Mouse (Mus musculus) kidney, postnatal 25 days (tissue): ENCODE measurements around the gene Rrp1.
"Not testable (repeated sequence)": the region's sequence is repeated elsewhere in the genome, so short reads cannot be mapped to it uniquely, and the experiment has no call there.

Source experiments
- DNase-seq, 2 experiments: peaks; one replicate each; pipeline ENCODE4 v3.0.0; 2021; ENCODE audit warnings: mixed read lengths in 2 of 2

Gene Rrp1

GRCm38 (mm10) chr10:78372681-78373668, 39.9 kb downstream of the Rrp1 start:
- DNase-seq: no peak

GRCm38 (mm10) chr10:78371746-78372145, 41.1 kb downstream of the Rrp1 start:
- DNase-seq: no peak

DNA sequence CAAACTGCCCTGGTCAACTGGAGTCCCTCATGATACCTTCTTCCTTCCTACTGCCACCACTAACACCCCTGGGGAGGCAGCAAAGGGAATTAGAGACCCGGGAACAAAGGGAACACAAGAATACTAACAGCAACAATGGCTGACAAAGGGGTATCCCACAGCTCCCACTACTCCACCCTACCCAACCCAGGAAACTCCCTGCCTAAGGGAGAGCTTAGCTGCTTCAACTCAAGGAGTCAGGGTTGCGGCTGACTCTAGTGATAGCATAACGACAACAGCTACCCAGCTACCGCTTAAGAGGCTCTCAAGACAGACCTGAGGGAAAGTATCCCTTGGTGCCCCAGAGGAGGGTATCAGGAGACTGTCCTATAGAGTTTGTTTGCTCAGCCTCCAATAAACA, 45.3 kb downstream of the Rrp1 start:
- no peak for DNase-seq

- no peak for DNase-seq
Observed at GRCm38 (mm10) chr10:78366851-78367312, 46.0 kb downstream of the Rrp1 start.

- no peak for DNase-seq
Observed at GRCm38 (mm10) chr10:78366195-78366834, 46.5 kb downstream of the Rrp1 start.

DNA sequence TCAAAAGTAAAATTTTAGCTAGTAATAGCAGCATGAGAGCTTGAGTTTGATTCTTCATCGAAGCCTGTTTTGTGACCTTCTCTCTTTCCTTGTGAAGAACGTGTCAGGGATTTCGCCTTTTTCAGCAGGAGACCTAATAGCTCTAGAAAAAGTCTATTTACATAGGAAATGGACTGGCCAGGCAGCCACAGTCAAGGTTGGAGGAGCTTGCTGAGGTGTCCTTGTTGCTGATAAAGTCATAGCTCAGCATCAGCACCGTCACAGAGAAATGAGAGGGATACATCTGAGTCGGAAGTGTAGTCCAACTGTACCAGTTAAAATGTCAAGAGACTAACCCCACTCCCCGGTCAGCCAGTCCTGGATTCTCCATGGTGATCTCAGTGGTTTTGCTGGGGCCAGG, 47.3 kb downstream of the Rrp1 start:
- no peak for DNase-seq

GRCm38 (mm10) chr10:78364106-78364505, 48.7 kb downstream of the Rrp1 start:
- DNase-seq: no peak

GRCm38 (mm10) chr10:78363366-78363765, 49.5 kb downstream of the Rrp1 start:
- no peak for DNase-seq

- no peak for DNase-seq
Observed at GRCm38 (mm10) chr10:78361951-78362350, 50.9 kb downstream of the Rrp1 start.

DNA sequence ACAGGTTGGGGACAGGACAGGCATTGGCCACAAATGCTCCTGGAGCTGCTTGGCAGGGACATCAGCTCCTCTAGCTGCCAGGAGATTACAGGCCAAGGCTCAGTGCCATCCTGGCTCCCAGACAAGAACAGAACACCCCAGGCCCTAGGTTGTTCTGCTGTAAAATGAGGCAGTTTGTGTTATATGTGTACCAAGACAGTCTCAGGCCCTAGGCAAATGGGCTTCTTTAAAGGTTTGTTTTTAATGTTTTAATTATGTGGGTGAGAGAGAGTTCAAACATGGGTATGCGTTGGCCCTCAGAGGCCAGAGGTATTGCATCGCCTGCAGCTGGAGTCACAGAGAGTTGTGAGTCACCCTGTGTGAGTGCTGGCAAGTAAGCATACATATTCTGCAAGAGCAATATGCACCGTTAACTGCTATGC, 52.5 kb downstream of the Rrp1 start:
- DNase-seq: no peak

GRCm38 (mm10) chr10:78358999-78359398, 53.8 kb downstream of the Rrp1 start:
- not testable (repeated sequence) for DNase-seq

DNA sequence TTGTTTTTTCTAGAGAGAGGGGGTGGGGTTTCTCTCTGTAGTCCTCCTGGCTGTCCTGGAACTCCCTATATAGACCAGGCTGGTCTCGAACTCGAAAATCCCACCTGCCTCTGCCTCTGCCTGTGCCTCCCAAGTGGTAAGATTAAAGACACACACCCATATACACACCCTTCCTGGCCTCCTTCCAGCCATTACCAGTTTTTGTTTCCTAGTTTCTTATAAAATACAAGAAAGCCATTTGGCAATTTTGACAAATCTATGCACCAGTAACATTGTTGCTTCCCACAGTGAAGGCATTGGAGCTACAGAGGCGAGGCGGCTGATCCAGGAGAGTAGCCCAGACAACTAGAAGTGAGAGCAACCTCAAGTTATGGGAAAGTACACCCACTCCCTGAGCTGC, 54.6 kb downstream of the Rrp1 start:
- peak in 1 of 2 experiments; percentile 22 for DNase-seq

- DNase-seq: peak; percentile 53 to 60
Observed at GRCm38 (mm10) chr10:78357742-78358141, 55.1 kb downstream of the Rrp1 start.

DNA sequence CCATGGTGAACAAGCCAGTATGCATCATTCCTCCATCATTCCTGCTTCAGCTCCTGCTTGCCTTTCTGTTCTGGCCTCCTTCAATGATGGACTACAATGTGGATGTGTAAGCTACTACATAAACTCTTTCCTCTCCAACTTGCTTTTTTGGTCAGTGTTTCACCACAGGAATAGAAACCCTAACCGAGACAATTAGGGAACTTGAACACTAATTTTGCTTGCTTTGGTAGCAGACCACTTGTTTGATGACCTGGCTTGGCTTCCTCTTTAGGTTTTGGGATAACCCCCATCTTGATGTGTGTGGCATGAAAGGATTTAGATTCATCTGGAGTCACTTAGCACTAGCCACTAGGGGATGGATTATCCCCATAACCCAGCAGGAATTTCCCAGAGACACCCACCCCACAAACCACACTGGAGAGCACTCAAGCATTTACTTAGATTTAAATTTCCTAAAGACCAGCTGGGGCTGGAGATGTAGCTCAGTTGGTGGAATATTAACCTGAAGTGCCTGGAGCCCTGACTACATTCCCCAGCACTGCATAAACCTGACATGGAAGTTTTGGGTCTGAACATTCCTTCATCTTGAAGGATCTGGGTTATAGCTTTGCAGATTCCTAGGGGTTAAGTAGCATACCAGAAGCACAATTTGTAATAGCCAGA, 56.8 kb downstream of the Rrp1 start:
- peak; percentile 55 to 74 for DNase-seq

GRCm38 (mm10) chr10:78353196-78353595, 59.6 kb downstream of the Rrp1 start:
- no peak for DNase-seq

DNA sequence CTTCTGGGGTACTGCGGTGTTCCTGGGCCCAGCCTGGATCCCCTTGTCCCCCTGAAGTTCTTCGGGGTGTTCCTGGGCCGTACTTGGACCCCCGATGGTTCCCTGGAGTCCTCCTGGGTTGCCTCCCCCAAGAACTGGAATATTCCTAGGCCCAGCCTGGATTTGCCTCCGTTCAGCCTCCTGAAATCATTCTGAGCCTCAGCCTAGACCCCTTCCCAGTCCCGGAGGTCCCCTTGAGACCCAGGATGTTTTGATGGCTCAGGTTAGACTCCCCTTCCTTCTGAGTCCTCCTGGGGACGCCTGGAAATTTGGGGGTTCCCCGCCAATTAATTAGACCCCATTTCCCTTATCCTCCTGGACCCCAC, 60.2 kb downstream of the Rrp1 start:
- no peak for DNase-seq

- peak; percentile 56 to 84 for DNase-seq
Observed at GRCm38 (mm10) chr10:78351887-78352665, 60.8 kb downstream of the Rrp1 start, which contains the start of gene Agpat3. Gene Agpat3, minus strand, starts transcription at chr10:78352489.

DNA sequence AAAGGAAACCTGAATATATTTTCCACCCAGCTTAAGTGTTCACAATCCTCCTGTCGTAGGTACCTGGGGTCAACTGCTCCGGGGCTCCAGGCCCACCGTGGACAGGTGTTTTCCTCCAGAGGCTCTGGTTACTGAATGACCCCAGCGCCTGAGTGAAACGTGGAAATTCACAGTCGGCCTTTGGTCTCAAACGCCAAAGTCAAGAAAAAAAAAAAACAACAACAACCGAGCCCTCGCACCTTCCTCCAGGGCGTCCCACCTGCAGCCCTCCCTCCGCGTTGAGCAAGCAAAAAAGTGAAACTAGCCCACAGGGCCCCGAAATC, 61.3 kb downstream of the Rrp1 start:
- DNase-seq: peak; percentile 61 to 82

- peak in 1 of 2 experiments; percentile 56 for DNase-seq
Observed at GRCm38 (mm10) chr10:78350796-78351556, 61.9 kb downstream of the Rrp1 start.
